Mouse (Mus musculus) limb, embryonic 11.5 days (tissue): ENCODE measurements around the gene Gm17606. TPM values are rescaled to one million over a fixed set of nuclear protein-coding genes. Genes with fewer than 3 reads are reported as not detected.
A peak's percentile ranks its signal among the peaks of the same experiment; 100 is the strongest.

ENCODE experiments used
- ATAC-seq: fragments of 200-750 bp; cut with Nextera tagmentation; 2 replicates; pipeline ENCODE4 v1.8.0; 2017; ENCODE audit warnings: low read depth; ENCODE audit not compliant: insufficient number of reproducible peaks, low FRiP score, low TSS enrichment
- DNase-seq: peaks from one replicate; pipeline ENCODE4 v3.0.0-alpha.2; 2015; ENCODE audit warnings: low spot score
- H3K27ac ChIP-seq: fragments of 300-500 bp; sonication (generic); replicated peaks from 2 replicates; pipeline ENCODE4 v1.5.1; 2014; ENCODE audit warnings: low read depth, mild to moderate bottlenecking, low read length
- H3K27me3 ChIP-seq: fragments of 300-500 bp; sonication (generic); 2 replicates; pipeline ENCODE4 v1.6.1; 2014; ENCODE audit warnings: mild to moderate bottlenecking, low read length, mixed read lengths; ENCODE audit not compliant: control insufficient read depth, insufficient read depth
- H3K36me3 ChIP-seq: fragments of 300-500 bp; sonication (generic); 2 replicates; pipeline ENCODE4 v1.6.1; 2014; ENCODE audit warnings: mild to moderate bottlenecking, low read length, moderate library complexity, mixed read lengths; ENCODE audit not compliant: control insufficient read depth, insufficient read depth
- H3K4me1 ChIP-seq: fragments of 300-500 bp; sonication (generic); 2 replicates; pipeline ENCODE4 v1.6.1; 2014; ENCODE audit warnings: low read length, mixed read lengths; ENCODE audit not compliant: control insufficient read depth, insufficient read depth
- H3K4me2 ChIP-seq: fragments of 300-500 bp; sonication (generic); 2 replicates; pipeline ENCODE4 v1.6.1; 2014; ENCODE audit warnings: low read depth, mild to moderate bottlenecking, moderate library complexity; ENCODE audit not compliant: severe bottlenecking
- H3K4me3 ChIP-seq: fragments of 300-500 bp; sonication (generic); 2 replicates; pipeline ENCODE4 v1.5.1; 2014; ENCODE audit warnings: low read depth, low read length
- H3K9ac ChIP-seq: fragments of 300-500 bp; sonication (generic); 2 replicates; pipeline ENCODE4 v1.6.1; 2014; ENCODE audit warnings: mild to moderate bottlenecking, low read length
- H3K9me3 ChIP-seq: fragments of 300-500 bp; sonication (generic); 2 replicates; pipeline ENCODE4 v1.6.1; 2016; ENCODE audit warnings: low read length; ENCODE audit not compliant: control insufficient read depth
- WGBS: fragments of 180-500 bp; shearing (Covaris S2); extraction: QIAGEN DNeasy Blood & Tissue Kit; methylation state at CpG from one replicate; pipeline ENCODE4 v1.1.7; 2014; 5-methylcytosine and 5-hydroxymethylcytosine counted together
- polyA plus RNA-seq: library from polyadenylated mRNA; unstranded; fragments of >200 nt; fragmentation: Nextera tagmentation; extraction: Ambion mirVana; gene quantifications from 2 replicates; pipeline ENCODE4 v1.2.1, GENCODE M21; 2014

Gm17606 gene
- polyA plus RNA-seq, 1 experiment from 2014 or later, result not detected

- Histone ChIP-seq H3K27me3 (no peaks in the 10 kb centered on the region), H3K4me1 (no peaks in the 10 kb centered on the region), H3K36me3 (peaks cover 9% of the 10 kb centered on the region), H3K4me2 (no peak overlapping the region), H3K9ac (no peak overlapping the region), H3K27ac (no peak overlapping the region), H3K9me3 (no peaks in the 10 kb centered on the region), H3K4me3 (no peak overlapping the region)
- ATAC-seq (no peak), DNase-seq (no peak)
- WGBS, result 93% methylated on average over 16 of the region's 16 CpGs
Observed at GRCm38 (mm10) chr14:54616226-54616825, 24.4 kb upstream of the Gm17606 start.

GRCm38 (mm10) chr14:54617152-54617896, 23.4 kb upstream of the Gm17606 start:
- 2% methylated on average over 38 of the region's 38 CpGs for WGBS
- peak overlapping the region; percentile 65; the same call in 1 of the 2 replicates for H3K27ac ChIP-seq
- H3K9ac ChIP-seq, result peak overlapping the region; percentile 83
- no peaks in the 10 kb centered on the region for H3K9me3 ChIP-seq
- H3K4me1 ChIP-seq, result no peaks in the 10 kb centered on the region
- peak overlapping the region; percentile 89 for H3K4me3 ChIP-seq
- DNase-seq (peak; percentile 60), ATAC-seq (peak; percentile 55)
- no peaks in the 10 kb centered on the region for H3K27me3 ChIP-seq
- peaks cover 7% of the 10 kb centered on the region for H3K36me3 ChIP-seq
- peak overlapping the region; percentile 65 for H3K4me2 ChIP-seq

GRCm38 (mm10) chr14:54617897-54618365, 22.8 kb upstream of the Gm17606 start, which contains the start of gene Psmb5:
TSS of gene Psmb5 (minus strand) at chr14:54618022.
- peaks cover 3% of the 10 kb centered on the region for H3K36me3 ChIP-seq
- peak within 1 kb of the TSS; percentile 65 for H3K4me2 ChIP-seq
- H3K4me1 ChIP-seq, result no peaks in the 10 kb centered on the region
- H3K27me3 ChIP-seq, result no peaks in the 10 kb centered on the region
- WGBS, result under 1% methylated on average over 25 of the region's 25 CpGs
- ATAC-seq (peak; percentile 82), DNase-seq (peak; percentile 93)
- peak within 1 kb of the TSS; percentile 89 for H3K4me3 ChIP-seq
- peak within 1 kb of the TSS; percentile 83 for H3K9ac ChIP-seq
- H3K9me3 ChIP-seq, result no peaks in the 10 kb centered on the region
- H3K27ac ChIP-seq, result peak within 1 kb of the TSS; percentile 65; the same call in 1 of the 2 replicates

- 95% methylated on average over 1 of the region's 1 CpGs for WGBS
- no peak for DNase-seq
Observed at GRCm38 (mm10) chr14:54621133-54621532, 19.6 kb upstream of the Gm17606 start, which contains the start of gene Psmb11. TSS of gene Psmb11 (plus strand) at chr14:54621433.

GRCm38 (mm10) chr14:54623334-54623733, 17.4 kb upstream of the Gm17606 start:
- Histone ChIP-seq H3K9me3 (no peaks in the 10 kb centered on the region), H3K9ac (no peak overlapping the region), H3K4me2 (no peak overlapping the region), H3K4me1 (no peaks in the 10 kb centered on the region), H3K4me3 (no peak overlapping the region), H3K36me3 (no peaks in the 10 kb centered on the region), H3K27me3 (no peaks in the 10 kb centered on the region), H3K27ac (no peak overlapping the region)
- ATAC-seq (no peak), DNase-seq (no peak)
- WGBS, result 91% methylated on average over 6 of the region's 6 CpGs

More at GRCm38 (mm10) chr14:54621133-54621532, 19.6 kb upstream of the Gm17606 start, which contains the start of gene Psmb11:
- H3K4me2 ChIP-seq, result no peak within 1 kb of the TSS
- H3K36me3 ChIP-seq, result no peaks in the 10 kb centered on the region
- H3K4me1 ChIP-seq, result no peaks in the 10 kb centered on the region
- H3K27me3 ChIP-seq, result no peaks in the 10 kb centered on the region
- no peak within 1 kb of the TSS for H3K9ac ChIP-seq
- no peak within 1 kb of the TSS for H3K27ac ChIP-seq
- no peaks in the 10 kb centered on the region for H3K9me3 ChIP-seq
- H3K4me3 ChIP-seq, result no peak within 1 kb of the TSS
- ATAC-seq, result no peak

GRCm38 (mm10) chr14:54624976-54625375, 15.8 kb upstream of the Gm17606 start:
- Histone ChIP-seq H3K9me3 (no peaks in the 10 kb centered on the region), H3K27me3 (no peaks in the 10 kb centered on the region), H3K4me1 (no peaks in the 10 kb centered on the region), H3K4me3 (no peak overlapping the region), H3K27ac (no peak overlapping the region), H3K4me2 (no peak overlapping the region), H3K9ac (no peak overlapping the region), H3K36me3 (no peaks in the 10 kb centered on the region)
- WGBS, result 78% methylated on average over 10 of the region's 10 CpGs
- no peak for ATAC-seq
- no peak for DNase-seq

GRCm38 (mm10) chr14:54628103-54628502, 12.6 kb upstream of the Gm17606 start:
- H3K4me1 ChIP-seq, result no peaks in the 10 kb centered on the region
- H3K4me3 ChIP-seq, result no peak overlapping the region
- no peak overlapping the region for H3K27ac ChIP-seq
- no peak overlapping the region for H3K9ac ChIP-seq
- WGBS, result 78% methylated on average over 5 of the region's 5 CpGs
- no peaks in the 10 kb centered on the region for H3K27me3 ChIP-seq
- no peaks in the 10 kb centered on the region for H3K9me3 ChIP-seq
- H3K4me2 ChIP-seq, result no peak overlapping the region
- DNase-seq (no peak), ATAC-seq (no peak)
- H3K36me3 ChIP-seq, result peaks cover 4% of the 10 kb centered on the region; the same call in 1 of the 2 replicates

GRCm38 (mm10) chr14:54629797-54630196, 11.0 kb upstream of the Gm17606 start:
- ATAC-seq, result no peak
- Histone ChIP-seq H3K4me3 (no peak overlapping the region), H3K9me3 (no peaks in the 10 kb centered on the region), H3K36me3 (peaks cover 11% of the 10 kb centered on the region; the same call in 1 of the 2 replicates), H3K4me1 (no peaks in the 10 kb centered on the region), H3K27me3 (no peaks in the 10 kb centered on the region), H3K9ac (no peak overlapping the region), H3K27ac (no peak overlapping the region), H3K4me2 (no peak overlapping the region)
- no peak for DNase-seq
- 96% methylated on average over 2 of the region's 2 CpGs for WGBS
